Mouse (Mus musculus) left cerebral cortex, adult 2 months (tissue): ENCODE measurements around the gene Col2a1. TPM values are rescaled to one million over a fixed set of nuclear protein-coding genes. Genes with fewer than 3 reads are reported as not detected.

Source experiments
- DNase-seq, 2 experiments: peaks; one replicate each; pipeline ENCODE4 v3.0.0; 2021 to 2022; ENCODE audit warnings: low spot score in 2 of 2, mixed read lengths in 1 of 2; ENCODE audit errors: extremely low spot score in 1 of 2
- H3K27ac ChIP-seq: fragments of 200-600 bp; 2 replicates; pipeline ENCODE4 v1.8.1; 2022
- H3K4me3 ChIP-seq: fragments of 200-600 bp; 2 replicates; pipeline ENCODE4 v1.8.1; 2022
- CTCF ChIP-seq: fragments of 200-600 bp; IDR thresholded peaks from 2 replicates; pipeline ENCODE4 v1.8.1; 2022; ENCODE audit warnings: antibody characterized with exemption, mild to moderate bottlenecking, moderate library complexity
- intact Hi-C: fragments of 180-260 bp; cut with DNase I; formaldehyde crosslinking; loops from one replicate; pipeline ENCODE4 v1.15.1; 2025
- total RNA-seq, 2 experiments: library from RNA; stranded (reverse); gene quantifications; 2 replicates each; pipeline ENCODE4 v1.2.3; 2021

The Col2a1 gene
- total RNA-seq, 2 experiments from 2014 or later: 0.61 to 0.63 TPM

GRCm38 (mm10) chr15:97973248-97974005, 31.1 kb downstream of the Col2a1 start:
- intact Hi-C loops: loop anchor here (5.0 kb wide), 1 partner anchor 69 kb away; no protein-coding TSS in a partner anchor
- no peak for TF ChIP-seq CTCF
- H3K4me3 ChIP-seq: no peak overlapping the region
- DNase-seq: no peak
- H3K27ac ChIP-seq: no peak overlapping the region

GRCm38 (mm10) chr15:97972580-97972979, 31.9 kb downstream of the Col2a1 start:
- intact Hi-C loops: loop anchor here (5.0 kb wide), 1 partner anchor 70 kb away; no protein-coding TSS in a partner anchor
- no peak for DNase-seq
- Histone ChIP-seq H3K27ac (no peak overlapping the region), H3K4me3 (no peak overlapping the region)
- no peak for TF ChIP-seq CTCF

- TF ChIP-seq CTCF: peak; percentile 61
- peak in 1 of 2 experiments; percentile 34 for DNase-seq
- Histone ChIP-seq H3K4me3 (no peak overlapping the region), H3K27ac (no peak overlapping the region)
- intact Hi-C loops: loop anchor here (5.0 kb wide), 1 partner anchor 72 kb away; no protein-coding TSS in a partner anchor
Measured at GRCm38 (mm10) chr15:97970299-97970698, 34.2 kb downstream of the Col2a1 start.

GRCm38 (mm10) chr15:97965311-97966045, 39.0 kb downstream of the Col2a1 start:
- Histone ChIP-seq H3K27ac (no peak overlapping the region), H3K4me3 (no peak overlapping the region)
- intact Hi-C loops: no loop called here
- no peak for TF ChIP-seq CTCF
- DNase-seq: no peak

- DNase-seq: no peak
- peak overlapping the region; percentile 92 for H3K4me3 ChIP-seq
- intact Hi-C loops: loop anchor here (5.0 kb wide), 1 partner anchor 207 kb away; no protein-coding TSS in a partner anchor
- H3K27ac ChIP-seq: peak overlapping the region; percentile 93
- TF ChIP-seq CTCF: no peak
Measured at GRCm38 (mm10) chr15:97964836-97965187, 39.7 kb downstream of the Col2a1 start.

GRCm38 (mm10) chr15:97963989-97964835, 40.3 kb downstream of the Col2a1 start, which contains the start of gene Tmem106c:
Gene Tmem106c, plus strand, starts transcription at chr15:97964200.
- intact Hi-C loops: loop anchor here (5.0 kb wide), 1 partner anchor 208 kb away; no protein-coding TSS in a partner anchor
- peak; percentile 94 for TF ChIP-seq CTCF
- peak; percentile 92 to 94 for DNase-seq
- H3K4me3 ChIP-seq: peak within 1 kb of the TSS; percentile 92
- H3K27ac ChIP-seq: peak within 1 kb of the TSS; percentile 93

- H3K27ac ChIP-seq: peak overlapping the region; percentile 79
- TF ChIP-seq CTCF: peak; percentile 25
- peak overlapping the region; percentile 92 for H3K4me3 ChIP-seq
- no peak for DNase-seq
- intact Hi-C loops: loop anchor here (5.0 kb wide), 1 partner anchor 209 kb away; no protein-coding TSS in a partner anchor
Measured at GRCm38 (mm10) chr15:97963329-97963988, 41.0 kb downstream of the Col2a1 start.

- Histone ChIP-seq H3K27ac (no peak overlapping the region), H3K4me3 (no peak overlapping the region)
- intact Hi-C loops: no loop called here
- TF ChIP-seq CTCF: no peak
- no peak for DNase-seq
Measured at GRCm38 (mm10) chr15:97956416-97956815, 48.1 kb downstream of the Col2a1 start.

GRCm38 (mm10) chr15:97955742-97956141, 48.8 kb downstream of the Col2a1 start:
- intact Hi-C loops: no loop called here
- no peak for TF ChIP-seq CTCF
- H3K4me3 ChIP-seq: no peak overlapping the region
- no peak overlapping the region for H3K27ac ChIP-seq
- DNase-seq: no peak

- Histone ChIP-seq H3K4me3 (no peak overlapping the region), H3K27ac (no peak overlapping the region)
- intact Hi-C loops: no loop called here
- TF ChIP-seq CTCF: no peak
- no peak for DNase-seq
Measured at GRCm38 (mm10) chr15:97955286-97955685, 49.2 kb downstream of the Col2a1 start.

GRCm38 (mm10) chr15:97954671-97955070, 49.8 kb downstream of the Col2a1 start:
- DNase-seq: no peak
- intact Hi-C loops: no loop called here
- Histone ChIP-seq H3K4me3 (no peak overlapping the region), H3K27ac (no peak overlapping the region)
- no peak for TF ChIP-seq CTCF
